Mouse (Mus musculus) forebrain, embryonic 16.5 days (tissue): Measurements from ENCODE around the gene Mgarp. TPM values are rescaled to one million over a fixed set of nuclear protein-coding genes. Genes with fewer than 3 reads are reported as not detected.
"Not testable (repeated sequence)": the region's sequence is repeated elsewhere in the genome, so short reads cannot be mapped to it uniquely, and the experiment has no call there.

Experiments used
- ATAC-seq: fragments of 200-750 bp; cut with Nextera tagmentation; 2 replicates; pipeline ENCODE4 v1.8.0; 2017; ENCODE audit warnings: mild to moderate bottlenecking, moderate library complexity
- H3K27ac ChIP-seq: fragments of 300-500 bp; sonication (generic); 2 replicates; pipeline ENCODE4 v1.5.1; 2014; ENCODE audit warnings: low read length, control low read depth
- H3K27me3 ChIP-seq: fragments of 300-500 bp; sonication (generic); replicated peaks from 2 replicates; pipeline ENCODE4 v1.6.1; 2014; ENCODE audit warnings: low read length; ENCODE audit not compliant: control insufficient read depth, insufficient read depth
- H3K36me3 ChIP-seq: fragments of 300-500 bp; sonication (generic); 2 replicates; pipeline ENCODE4 v1.6.1; 2014; ENCODE audit not compliant: control insufficient read depth, insufficient read depth
- H3K4me1 ChIP-seq: fragments of 300-500 bp; sonication (generic); replicated peaks from 2 replicates; pipeline ENCODE4 v1.6.1; 2014; ENCODE audit warnings: low read length; ENCODE audit not compliant: control insufficient read depth, insufficient read depth
- H3K4me2 ChIP-seq: fragments of 300-500 bp; sonication (generic); 2 replicates; pipeline ENCODE4 v1.6.1; 2014; ENCODE audit warnings: mild to moderate bottlenecking, low read length, control low read depth
- H3K4me3 ChIP-seq: fragments of 300-500 bp; sonication (generic); replicated peaks from 2 replicates; pipeline ENCODE4 v1.5.1; 2014; ENCODE audit warnings: mild to moderate bottlenecking, low read length, control low read depth
- H3K9ac ChIP-seq: fragments of 300-500 bp; sonication (generic); replicated peaks from 2 replicates; pipeline ENCODE4 v1.6.1; 2014; ENCODE audit warnings: low read depth, low read length, control low read depth
- H3K9me3 ChIP-seq: fragments of 300-500 bp; sonication (generic); 2 replicates; pipeline ENCODE4 v1.6.1; 2016; ENCODE audit warnings: low read length; ENCODE audit not compliant: control insufficient read depth
- WGBS: fragments of 180-500 bp; shearing (Covaris S2); extraction: QIAGEN DNeasy Blood & Tissue Kit; methylation state at CpG from one replicate; pipeline ENCODE4 v1.1.7; 2014; 5-methylcytosine and 5-hydroxymethylcytosine counted together
- polyA plus RNA-seq: library from polyadenylated mRNA; unstranded; fragments of >200 nt; fragmentation: Nextera tagmentation; extraction: Ambion mirVana; gene quantifications from 2 replicates; pipeline ENCODE4 v1.2.1, GENCODE M21; 2015

Mgarp gene
- polyA plus RNA-seq, 1 experiment from 2014 or later = 0.44 TPM

DNA sequence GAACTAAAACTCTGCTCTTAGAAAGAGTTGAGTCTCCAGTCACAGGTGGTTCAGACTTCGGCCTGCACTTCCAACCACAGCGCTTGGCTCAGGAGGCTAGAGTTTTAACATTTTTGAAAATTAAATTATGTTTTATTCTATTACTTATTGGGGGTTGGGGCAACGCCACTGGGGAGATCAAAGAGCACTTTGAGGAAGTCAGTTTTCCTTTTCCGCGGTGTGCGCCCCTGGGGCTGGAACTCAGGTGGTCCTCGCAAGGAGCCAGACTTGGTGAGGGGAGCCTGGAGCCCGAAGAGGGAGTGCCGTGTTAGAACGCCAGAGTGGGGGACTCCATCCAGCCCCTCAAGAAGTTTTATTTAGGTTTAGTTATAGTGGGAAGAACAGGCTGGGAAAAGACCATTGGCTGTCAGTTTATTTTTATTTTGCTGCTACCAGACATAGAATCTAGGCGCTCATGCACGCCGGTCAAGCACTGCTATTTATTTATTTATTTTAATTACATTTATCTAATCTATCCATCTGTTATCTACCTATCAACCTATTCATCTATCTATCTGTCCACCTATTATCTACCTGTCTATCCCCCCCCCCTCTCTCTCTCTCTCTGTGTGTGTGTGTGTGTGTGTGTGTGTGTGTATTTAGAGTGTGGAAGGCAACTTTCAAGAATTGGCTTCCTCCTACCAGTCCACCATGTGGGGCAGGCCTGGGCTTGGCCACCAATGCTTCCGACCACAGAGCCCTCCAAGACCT, 36.8 kb downstream of the Mgarp start:
- peaks cover 8% of the 10 kb centered on the region for H3K4me1 ChIP-seq
- H3K27me3 ChIP-seq = peaks cover 8% of the 10 kb centered on the region
- no peak overlapping the region for H3K4me2 ChIP-seq
- H3K9ac ChIP-seq = no peak overlapping the region
- no peaks in the 10 kb centered on the region for H3K9me3 ChIP-seq
- no peak for ATAC-seq
- no peaks in the 10 kb centered on the region for H3K36me3 ChIP-seq
- H3K27ac ChIP-seq = no peak overlapping the region
- H3K4me3 ChIP-seq = no peak overlapping the region
- WGBS = 34% methylated on average over 14 of the region's 14 CpGs

DNA sequence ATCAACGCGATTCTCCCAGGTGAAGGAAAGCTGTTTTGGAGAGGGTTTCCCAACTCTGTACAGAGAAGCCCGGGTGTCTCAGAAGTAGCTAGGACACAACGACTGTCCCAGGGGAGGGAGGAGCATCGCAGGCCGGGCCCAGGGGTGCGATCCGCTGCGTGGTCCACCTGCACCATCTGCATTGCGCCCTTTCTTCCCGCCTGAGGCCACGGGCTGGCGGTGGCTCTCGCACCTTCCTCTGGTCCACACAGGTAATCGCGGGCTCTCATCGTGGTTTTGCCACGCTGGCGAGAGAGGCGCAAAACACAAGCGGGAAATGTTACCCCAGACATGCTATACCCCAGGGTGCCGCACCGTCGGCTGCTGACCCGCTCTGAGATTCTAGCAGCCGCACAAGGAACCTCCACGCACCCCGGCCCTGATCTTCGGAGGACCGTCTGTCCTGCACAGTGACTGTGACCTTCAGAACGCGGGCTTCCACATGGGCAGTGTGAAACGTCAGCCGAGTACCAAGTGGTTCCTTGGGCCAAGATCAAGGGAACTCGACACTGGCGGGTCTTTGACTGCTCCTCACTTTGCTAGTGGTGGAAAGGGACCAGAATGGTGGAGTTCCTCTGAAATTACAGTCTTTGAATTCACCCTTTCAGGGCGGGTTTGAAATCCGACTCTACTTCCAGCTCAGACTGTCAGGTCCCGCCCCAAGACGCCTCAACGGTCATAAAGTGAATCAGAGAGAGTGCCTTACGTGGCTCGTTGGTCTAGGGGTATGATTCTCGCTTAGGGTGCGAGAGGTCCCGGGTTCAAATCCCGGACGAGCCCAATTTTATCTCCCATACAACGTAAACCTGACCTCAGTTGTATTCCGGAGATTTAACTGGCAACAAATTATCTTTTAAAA, 37.6 kb downstream of the Mgarp start:
- Histone ChIP-seq H3K36me3 (no peaks in the 10 kb centered on the region), H3K4me2 (peak overlapping the region; percentile 72), H3K27me3 (peaks cover 8% of the 10 kb centered on the region), H3K9me3 (no peaks in the 10 kb centered on the region), H3K9ac (peak overlapping the region; percentile 48), H3K27ac (no peak overlapping the region), H3K4me3 (peak overlapping the region; percentile 46), H3K4me1 (peaks cover 5% of the 10 kb centered on the region; the same call in 1 of the 2 replicates)
- under 1% methylated on average over 50 of the region's 50 CpGs for WGBS
- ATAC-seq = peak; percentile 61

DNA sequence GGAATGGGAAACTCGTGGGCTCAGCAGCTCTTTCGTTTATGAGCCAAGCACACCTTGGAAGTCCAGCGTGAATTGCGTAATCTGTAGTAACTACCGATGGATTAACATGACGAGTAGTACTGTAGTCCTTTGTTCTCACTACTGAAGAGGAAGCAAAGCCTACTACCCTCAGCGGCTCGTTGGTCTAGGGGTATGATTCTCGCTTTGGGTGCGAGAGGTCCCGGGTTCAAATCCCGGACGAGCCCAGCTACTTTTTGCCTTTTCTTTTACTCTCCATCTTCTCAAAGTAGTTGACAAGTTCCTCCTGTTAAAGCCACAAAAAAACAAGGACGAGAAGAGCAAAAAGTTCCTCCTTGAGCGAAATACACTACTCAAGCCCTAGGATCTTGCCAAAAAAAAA, 38.4 kb downstream of the Mgarp start:
- Histone ChIP-seq H3K27ac (no peak overlapping the region), H3K36me3 (no peaks in the 10 kb centered on the region), H3K4me1 (peaks cover 5% of the 10 kb centered on the region; the same call in 1 of the 2 replicates), H3K9ac (no peak overlapping the region), H3K27me3 (peaks cover 8% of the 10 kb centered on the region), H3K4me3 (peak overlapping the region; percentile 46), H3K9me3 (no peaks in the 10 kb centered on the region), H3K4me2 (peak overlapping the region; percentile 72)
- peak; percentile 39; the same call in 1 of the 2 replicates for ATAC-seq
- WGBS = 2% methylated on average over 15 of the region's 15 CpGs

DNA sequence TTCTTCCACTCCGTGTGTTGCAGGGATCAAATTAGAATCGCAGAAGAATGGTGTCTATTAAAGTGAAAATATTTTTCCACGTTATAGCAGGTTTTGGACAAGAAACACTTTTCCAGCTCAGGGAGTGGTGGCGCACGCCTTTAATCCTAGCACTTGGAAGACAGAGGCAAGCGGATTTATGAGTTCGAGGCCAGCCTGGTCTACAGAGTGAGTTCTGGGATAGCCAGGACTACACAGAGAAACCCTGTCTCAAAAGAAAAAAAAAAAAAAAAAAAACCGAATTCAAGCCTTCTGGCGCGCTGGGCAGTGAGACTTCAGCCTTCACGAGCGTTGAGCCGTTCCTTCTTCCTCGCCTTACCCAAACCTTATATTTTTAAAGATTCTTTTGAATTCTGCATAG, 38.9 kb downstream of the Mgarp start:
- WGBS = 15% methylated on average over 14 of the region's 14 CpGs
- H3K27me3 ChIP-seq = peaks cover 8% of the 10 kb centered on the region

DNA sequence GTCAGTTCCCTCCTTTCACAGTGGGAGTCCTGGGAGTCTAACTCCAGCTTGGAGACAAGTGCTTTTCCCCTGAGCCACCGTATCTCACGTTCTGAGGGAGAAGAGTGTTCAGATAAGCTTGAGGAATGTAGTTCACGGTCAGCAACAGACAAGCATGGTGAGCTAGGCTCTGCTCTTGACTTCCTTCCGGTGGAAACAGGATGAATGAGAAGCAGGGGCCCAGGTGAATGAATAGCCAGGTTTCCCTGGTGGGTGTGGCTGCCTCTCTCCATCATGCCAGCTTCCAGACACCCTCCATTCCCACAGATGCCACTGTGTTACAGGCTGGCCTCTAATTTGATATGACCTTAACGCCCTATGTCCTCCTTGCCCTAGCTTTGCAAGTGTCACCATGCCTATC, 39.5 kb downstream of the Mgarp start:
- no peak overlapping the region for H3K4me2 ChIP-seq
- ATAC-seq = no peak
- H3K36me3 ChIP-seq = no peaks in the 10 kb centered on the region
- H3K27ac ChIP-seq = no peak overlapping the region
- no peaks in the 10 kb centered on the region for H3K9me3 ChIP-seq
- H3K9ac ChIP-seq = no peak overlapping the region
- peaks cover 8% of the 10 kb centered on the region for H3K27me3 ChIP-seq
- H3K4me3 ChIP-seq = no peak overlapping the region
- 54% methylated on average over 5 of the region's 5 CpGs for WGBS
- H3K4me1 ChIP-seq = peaks cover 5% of the 10 kb centered on the region; the same call in 1 of the 2 replicates

More for the DNA sequence above, 38.9 kb downstream of the Mgarp start:
- Histone ChIP-seq H3K9ac (no peak overlapping the region), H3K36me3 (no peaks in the 10 kb centered on the region), H3K4me1 (peaks cover 5% of the 10 kb centered on the region; the same call in 1 of the 2 replicates), H3K9me3 (no peaks in the 10 kb centered on the region), H3K27ac (no peak overlapping the region), H3K4me2 (peak overlapping the region; percentile 72; the same call in 1 of the 2 replicates), H3K4me3 (peak overlapping the region; percentile 46)
- no peak for ATAC-seq

DNA sequence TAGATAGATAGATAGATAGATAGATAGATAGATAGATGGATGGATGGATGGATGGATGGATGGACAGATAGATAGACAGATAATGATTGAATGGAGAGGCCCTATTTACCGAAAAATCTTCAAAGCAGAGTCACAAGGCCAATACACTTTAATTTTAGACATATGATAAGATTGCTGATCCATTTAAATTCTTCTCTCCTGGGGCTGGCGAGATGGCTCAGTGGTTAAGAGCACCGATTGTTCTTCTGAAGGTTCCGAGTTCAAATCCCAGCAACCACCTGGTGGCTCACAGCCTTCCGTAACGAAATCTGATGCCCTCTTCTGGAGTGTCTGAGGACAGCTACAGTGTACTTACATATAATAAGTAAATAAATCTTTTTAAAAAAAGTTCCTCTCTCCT, 41.6 kb downstream of the Mgarp start:
- not testable (repeated sequence) for H3K36me3 ChIP-seq, H3K27ac ChIP-seq, H3K4me1 ChIP-seq, H3K9me3 ChIP-seq, ATAC-seq, H3K4me3 ChIP-seq, H3K27me3 ChIP-seq, H3K9ac ChIP-seq, H3K4me2 ChIP-seq
- 84% methylated on average over 6 of the region's 6 CpGs for WGBS

DNA sequence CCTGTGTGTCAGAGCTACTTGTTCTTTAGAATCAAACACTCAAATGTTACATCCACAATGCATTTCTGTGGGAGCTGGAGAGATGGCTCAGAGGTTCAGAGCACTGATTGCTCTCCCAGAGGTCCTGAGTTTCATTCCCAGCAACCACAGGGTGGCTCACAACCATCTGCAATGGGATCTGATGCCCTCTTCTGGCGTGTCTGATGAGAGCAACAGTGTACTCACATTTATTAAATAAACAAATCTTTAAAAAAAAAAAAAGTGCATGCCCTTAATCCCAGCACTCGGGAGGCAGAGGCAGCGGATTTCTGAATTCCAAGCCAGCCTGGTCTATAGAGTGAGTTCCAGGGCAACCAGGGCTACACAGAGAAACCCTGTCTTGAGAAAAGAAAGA, 42.5 kb downstream of the Mgarp start:
- Histone ChIP-seq H3K27me3 (peaks cover 3% of the 10 kb centered on the region), H3K27ac (no peak overlapping the region), H3K9me3 (no peaks in the 10 kb centered on the region), H3K9ac (no peak overlapping the region), H3K4me3 (no peak overlapping the region), H3K36me3 (no peaks in the 10 kb centered on the region), H3K4me2 (no peak overlapping the region), H3K4me1 (peaks cover 5% of the 10 kb centered on the region; the same call in 1 of the 2 replicates)
- WGBS = 74% methylated on average over 3 of the region's 3 CpGs
- ATAC-seq = no peak

DNA sequence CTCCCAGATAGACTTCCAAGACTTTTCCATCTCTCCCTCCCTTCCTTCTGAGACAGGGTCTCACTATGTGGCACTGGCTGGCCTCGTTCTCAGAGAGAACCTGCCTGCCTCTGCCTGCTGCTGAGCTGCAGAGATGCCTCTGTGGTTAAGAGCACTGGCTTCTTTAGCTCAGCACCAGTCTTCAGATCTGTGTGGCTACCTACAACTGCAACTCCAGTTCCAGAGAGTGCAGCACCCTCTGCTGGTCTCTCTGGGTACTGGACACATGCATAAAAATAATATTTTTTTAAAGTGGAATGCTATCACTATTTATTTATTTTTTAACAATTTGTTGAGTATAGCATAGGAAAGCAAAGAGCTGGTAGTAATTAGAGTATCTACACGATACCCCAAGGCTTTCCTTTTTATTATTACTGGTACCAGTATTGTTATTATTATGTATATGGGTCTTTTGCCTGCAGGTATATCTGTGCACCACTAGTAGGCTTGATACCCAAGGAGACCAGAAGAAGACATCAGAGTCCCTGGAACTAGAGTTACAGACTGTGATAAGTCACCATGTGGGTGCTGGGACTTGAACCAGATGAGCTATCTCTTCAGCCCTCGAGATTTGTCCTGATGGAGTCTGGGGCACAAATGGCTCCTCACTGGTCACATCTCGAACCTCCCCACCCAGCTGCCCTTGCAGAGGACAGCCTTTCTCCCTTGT, 43.1 kb downstream of the Mgarp start:
- H3K36me3 ChIP-seq = no peaks in the 10 kb centered on the region
- 72% methylated on average over 4 of the region's 4 CpGs for WGBS
- no peak overlapping the region for H3K27ac ChIP-seq
- H3K4me3 ChIP-seq = no peak overlapping the region
- no peak overlapping the region for H3K9ac ChIP-seq
- H3K4me2 ChIP-seq = no peak overlapping the region
- no peaks in the 10 kb centered on the region for H3K4me1 ChIP-seq
- no peaks in the 10 kb centered on the region for H3K9me3 ChIP-seq
- no peaks in the 10 kb centered on the region; the same call in 1 of the 2 replicates for H3K27me3 ChIP-seq
- ATAC-seq = no peak

DNA sequence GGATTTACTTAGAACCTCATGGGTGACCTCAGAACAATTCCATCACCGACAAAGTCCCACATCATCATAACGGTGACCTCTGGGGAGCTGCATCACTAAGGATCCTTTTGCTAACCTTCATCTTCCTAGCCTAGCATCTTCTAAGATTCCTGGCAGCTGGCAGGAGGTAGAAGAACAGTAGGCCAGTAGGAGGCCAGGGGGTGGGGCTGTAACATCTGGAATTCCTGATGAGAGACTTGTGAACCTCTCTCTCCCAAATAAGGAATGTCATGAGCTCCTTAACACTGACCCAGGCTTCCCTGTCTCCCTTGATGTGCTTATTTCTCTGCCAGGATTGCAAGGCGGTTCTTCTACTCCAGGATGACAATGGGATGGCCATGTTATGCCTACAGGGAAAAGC, 45.7 kb downstream of the Mgarp start:
- WGBS = 38% methylated on average over 3 of the region's 3 CpGs
- H3K4me1 ChIP-seq = no peaks in the 10 kb centered on the region
- no peak overlapping the region for H3K4me2 ChIP-seq
- no peak overlapping the region for H3K4me3 ChIP-seq
- no peaks in the 10 kb centered on the region for H3K27me3 ChIP-seq
- no peaks in the 10 kb centered on the region for H3K36me3 ChIP-seq
- no peak overlapping the region for H3K27ac ChIP-seq
- no peaks in the 10 kb centered on the region for H3K9me3 ChIP-seq
- ATAC-seq = no peak
- H3K9ac ChIP-seq = no peak overlapping the region
